Mouse (Mus musculus) NIH3T3 (cell line): Measurements from ENCODE around the gene Carnmt1.
A peak's percentile ranks its signal among the peaks of the same experiment; 100 is the strongest.

ENCODE experiments used
- DNase-seq: peaks from one replicate; pipeline ENCODE4 v3.0.0-alpha.2; 2012; ENCODE audit warnings: low read depth

Carnmt1 gene

DNA sequence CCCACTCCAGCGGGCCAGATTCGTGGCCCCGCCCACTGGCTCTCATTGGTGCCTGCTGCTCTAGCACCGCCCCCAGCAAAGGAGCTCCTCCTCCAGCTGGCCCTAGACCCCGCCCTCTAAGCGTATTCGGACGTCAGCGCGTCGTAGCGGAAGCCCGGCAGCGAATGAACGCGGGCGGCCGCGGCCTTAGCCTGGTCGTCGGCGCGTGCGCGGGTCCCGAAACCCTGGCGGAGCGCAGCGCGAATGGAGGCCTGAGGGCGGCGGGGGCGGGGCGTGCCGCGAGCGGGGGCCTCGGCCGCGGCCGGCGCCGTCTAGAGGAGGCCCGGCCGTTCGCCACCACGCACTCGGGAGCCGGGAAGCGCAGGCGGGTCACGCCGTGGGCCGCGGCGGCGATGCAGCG, at the start of gene Carnmt1:
TSS of gene Carnmt1 (plus strand) at position 157 of the 400 bp plus-strand sequence.
- peak; percentile 100 for DNase-seq

DNA sequence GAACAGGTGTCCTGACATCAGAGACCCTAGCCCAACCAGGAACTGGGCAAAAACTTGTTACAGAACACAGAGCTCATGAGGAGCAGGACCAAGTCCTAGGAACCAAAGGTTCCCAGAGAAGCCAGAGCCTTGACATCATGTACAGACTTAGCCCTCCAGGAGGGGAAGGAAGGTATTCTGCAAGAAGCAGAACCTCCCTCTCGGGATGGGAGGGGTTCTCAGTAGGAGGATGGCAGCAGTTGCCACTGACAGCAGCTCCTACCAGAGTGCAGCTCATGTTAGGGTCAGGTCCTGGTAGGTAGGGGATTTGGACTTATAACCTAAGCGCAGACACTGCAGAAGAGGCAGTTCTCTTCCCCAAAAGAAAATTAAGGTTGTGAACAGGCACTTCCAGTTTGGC, 46.7 kb upstream of the Carnmt1 start:
- DNase-seq, result no peak

DNA sequence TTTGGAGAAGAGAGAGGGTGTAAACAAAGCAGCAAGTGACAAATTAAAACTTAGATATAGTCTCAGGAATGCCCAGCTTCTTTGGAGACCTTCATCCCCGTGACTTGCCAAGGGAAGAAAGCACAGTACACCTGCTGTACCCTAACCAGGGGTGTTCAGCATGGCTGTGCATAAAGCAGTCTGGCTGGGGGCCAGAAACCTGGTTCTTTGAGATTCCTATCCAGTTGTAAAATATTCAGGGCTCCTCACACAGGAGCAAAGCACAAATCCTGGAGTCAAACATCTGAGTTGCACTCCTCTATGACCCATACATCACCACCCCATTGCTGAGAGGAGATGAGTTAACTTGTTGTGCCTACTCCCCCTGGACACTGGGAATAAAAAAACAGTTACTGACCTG, 41.0 kb upstream of the Carnmt1 start:
- DNase-seq, result peak; percentile 41

DNA sequence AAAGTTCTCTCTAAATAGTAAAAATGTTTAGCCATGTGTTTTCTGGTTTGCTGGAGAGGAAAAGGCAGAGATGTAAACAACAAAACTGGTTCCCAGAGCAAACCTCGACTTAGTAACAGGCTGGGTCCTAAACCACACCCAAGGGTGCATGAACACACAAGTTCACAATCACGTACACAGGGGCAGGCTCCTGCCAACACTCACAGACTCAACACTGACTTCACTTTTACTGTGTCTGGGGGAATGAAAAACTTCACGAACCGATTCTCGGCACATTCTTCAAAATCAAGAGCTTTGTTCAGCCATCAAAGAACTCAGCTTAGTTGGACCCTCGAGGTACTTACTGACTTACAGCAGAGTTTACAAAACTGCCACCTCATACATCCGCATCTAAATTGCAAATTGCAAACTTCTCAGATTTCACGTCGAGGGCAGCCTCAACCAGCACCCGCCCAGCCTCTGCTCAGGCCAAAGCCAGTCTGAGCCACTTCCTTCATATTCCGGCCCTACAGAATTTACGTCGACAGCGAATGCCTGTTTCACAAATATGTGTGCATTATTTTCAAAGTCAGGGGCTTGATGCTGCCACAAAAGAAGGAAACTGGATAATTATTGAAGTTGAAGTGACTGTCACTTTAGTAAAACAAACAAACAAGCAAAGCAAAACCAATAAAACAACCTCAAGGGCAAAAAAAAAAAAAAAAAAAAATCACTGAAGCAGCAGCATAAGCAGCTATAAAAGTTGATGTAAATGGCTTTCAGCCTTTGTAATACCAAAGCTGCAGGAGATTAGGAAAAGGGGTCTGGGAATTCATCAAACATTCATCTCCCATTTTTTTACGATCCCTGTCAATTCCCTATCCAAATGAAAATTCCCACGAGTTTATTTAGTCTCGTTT, 40.1 kb upstream of the Carnmt1 start:
- DNase-seq, result peak; percentile 81

DNA sequence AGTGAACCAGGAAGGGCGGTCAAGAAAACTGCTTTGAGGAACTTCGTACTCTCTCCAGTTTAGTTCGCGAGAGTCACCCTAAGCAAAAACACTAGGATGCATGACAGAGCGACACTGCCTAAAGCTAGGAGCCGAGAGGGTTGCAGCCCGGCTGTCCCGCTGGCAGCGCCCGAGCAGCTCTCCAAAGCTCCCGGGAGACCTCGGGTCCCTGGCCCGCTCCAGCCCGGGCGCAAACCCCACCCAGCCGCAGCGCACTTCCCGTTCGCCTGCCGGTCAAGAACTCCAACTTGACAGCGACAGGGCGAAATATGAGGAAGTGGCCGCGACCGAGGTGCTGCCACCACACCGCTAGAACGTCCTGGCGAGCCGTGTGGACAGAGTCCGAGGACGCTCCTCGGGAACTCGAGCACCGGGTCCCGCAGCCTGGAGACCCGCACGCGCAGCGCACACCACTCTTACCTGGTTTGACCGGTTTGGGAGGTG, 39.4 kb upstream of the Carnmt1 start:
- peak; percentile 62 for DNase-seq

DNA sequence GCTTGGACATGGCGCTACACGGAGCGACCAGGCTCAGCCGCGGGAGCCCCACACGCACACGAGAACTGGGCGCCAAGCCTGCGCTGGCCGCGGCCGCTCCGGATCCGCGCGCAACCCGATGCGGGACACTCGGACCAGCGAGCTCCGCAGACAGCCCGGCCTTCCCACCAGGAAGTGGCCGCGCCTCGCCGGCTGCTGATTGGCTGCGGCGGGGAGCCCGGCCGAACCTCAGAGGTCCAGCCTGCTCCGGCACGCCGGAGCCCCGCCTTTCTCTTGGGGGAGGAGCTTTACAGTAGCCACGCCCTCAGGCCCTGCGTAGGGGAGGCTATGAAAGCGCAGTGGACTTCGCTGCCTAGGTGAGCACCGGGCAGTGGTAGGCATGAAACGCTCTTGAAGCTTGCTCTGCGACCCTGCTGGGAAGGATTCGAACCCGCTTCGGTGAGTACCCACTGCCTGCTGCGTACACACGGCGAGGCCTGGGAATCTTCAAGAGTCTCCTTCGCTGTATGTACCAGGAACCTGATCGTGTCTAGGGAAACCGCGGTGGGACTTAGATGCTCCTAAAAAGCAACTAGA, 38.8 kb upstream of the Carnmt1 start, which contains the start of the genes Ostf1 and Nmrk1:
TSS of gene Ostf1 (minus strand) at position 180 of the 576 bp plus-strand sequence.
TSS of gene Nmrk1 (plus strand) at position 307 of the 576 bp plus-strand sequence.
- peak; percentile 98 for DNase-seq

DNA sequence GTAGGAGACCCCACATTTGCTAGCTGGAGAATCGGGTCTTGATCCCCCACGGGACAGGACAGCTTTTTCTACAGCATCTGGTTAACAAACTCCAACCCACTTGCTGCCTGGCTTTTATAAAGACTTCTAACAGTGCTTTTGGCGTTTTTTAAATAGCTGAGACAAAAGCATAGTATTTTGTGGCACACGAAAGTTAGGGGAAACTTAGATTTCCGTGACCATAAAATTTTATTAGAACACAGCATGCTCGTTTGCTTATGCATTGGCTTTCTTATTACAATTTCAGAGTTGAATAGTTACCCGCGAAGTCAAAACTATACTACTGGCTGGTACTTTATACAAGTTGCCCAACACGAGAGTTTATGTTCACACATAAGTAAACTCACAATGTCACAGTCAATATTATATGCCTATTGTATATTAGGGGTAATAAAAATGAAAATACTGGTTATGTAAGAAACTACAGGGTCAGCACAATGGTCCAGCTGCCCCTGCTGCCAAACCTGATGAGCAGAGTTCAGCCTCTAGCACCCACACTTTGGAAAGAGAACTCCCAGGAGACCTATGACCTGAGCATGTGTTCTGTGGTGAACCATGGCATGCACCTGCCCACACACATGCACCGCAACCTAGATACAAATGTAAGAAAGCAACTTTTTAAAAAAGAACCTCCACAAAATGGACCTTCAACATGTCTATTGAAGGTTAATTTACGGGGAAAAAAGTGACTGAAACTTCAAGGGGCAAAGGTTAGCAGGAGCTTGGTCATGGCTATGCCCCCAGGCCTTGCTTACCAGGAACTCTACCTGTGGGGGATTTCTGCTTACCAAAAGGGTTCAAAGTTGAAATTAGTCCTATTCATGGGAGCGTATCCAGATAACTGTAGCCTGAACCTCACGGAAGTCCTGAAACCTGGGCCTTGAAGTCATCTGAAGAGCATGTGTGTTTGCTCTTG, 38.1 kb upstream of the Carnmt1 start:
- no peak for DNase-seq

DNA sequence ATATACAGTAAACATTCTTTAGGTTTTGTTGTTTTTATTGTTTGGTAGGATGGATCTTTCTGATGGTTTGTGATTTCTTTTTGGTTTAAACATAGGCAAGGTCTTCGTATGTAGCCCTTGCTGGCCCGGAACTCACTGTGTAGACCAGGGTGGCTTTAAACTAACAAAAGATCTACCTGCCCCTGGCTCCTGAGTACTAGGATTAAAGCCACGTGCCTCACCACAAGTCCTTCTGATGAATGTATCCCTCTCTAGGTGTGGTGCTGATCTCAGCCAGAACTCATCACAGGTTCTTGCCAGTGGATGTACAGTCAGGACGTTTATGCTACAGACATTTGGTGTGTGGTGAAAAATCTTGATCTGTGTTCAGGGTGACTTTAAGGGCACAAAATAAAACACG, 32.6 kb upstream of the Carnmt1 start:
- no peak for DNase-seq

DNA sequence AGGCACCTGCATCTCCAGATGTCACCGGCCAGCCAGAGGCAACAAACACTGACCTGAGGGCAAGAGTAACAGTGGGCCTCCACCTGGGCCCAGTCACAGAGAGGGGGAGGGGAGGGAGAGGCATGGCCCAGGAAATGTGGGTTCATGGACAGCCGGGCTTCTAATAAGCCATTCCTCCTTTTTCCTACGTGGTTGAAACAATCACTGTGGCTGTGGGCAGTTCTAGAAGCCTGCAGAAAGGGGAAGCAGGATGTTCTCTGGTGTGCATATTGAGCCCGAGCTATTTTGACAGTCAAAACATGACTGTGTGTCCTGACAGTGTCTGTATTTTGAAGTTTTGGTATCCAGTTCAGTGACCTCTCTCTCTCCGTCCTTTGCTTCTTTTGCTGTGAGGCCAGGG, 31.6 kb upstream of the Carnmt1 start:
- no peak for DNase-seq

DNA sequence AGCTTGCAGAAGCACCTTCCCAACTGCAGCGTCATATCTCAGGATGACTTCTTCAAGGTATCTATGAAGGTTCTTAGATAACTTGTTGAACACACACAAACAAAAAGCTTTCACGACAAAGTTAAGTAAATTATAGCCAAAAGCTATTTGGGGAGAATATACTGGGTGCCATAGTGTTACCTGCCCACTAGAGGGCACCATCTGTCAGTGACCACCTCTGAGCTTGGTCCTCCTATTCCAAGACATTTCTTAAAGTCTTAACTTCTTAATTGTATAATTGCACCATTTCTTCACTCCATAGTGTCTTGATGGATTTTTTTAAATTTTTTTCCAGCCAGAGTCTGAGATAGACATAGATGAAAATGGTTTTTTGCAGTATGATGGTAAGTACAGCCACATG, 31.0 kb upstream of the Carnmt1 start:
- DNase-seq, result peak; percentile 28

DNA sequence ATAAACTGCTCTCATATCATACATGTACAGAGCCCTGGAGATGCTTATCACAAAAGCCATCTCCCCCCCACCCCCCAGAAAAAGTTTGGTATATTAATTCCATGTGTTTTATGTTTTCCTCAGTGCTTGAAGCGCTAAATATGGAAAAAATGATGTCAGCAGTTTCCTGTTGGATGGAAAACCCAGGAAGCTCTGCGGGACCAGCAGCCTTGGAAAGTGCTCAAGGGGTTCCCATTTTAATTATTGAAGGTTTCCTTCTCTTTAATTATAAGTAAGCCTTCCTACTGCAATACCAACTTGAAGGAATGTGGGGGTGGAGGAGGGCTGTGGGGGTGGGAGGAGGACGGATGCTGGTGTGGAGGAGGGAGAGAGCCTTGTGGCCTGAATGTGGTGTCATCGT, 29.6 kb upstream of the Carnmt1 start:
- DNase-seq, result no peak

DNA sequence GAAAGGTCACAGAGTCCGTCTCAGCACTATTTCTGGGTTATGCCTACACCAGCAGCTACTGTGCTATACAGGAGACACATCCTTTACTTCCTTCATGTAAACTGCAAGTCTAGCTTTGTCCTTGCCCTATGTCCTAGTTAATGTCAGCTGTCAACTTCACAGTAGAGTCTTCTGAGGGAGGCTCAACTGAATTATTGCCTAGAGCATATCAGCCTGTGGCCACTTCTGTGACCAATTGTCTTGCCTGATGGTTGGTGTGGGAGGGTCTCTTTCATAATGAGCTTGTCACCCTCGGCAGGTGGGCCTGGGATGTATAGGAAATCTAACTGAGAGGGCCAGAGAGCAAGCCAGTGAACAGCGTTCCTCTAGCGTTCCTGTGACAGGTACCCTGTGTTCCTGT, 27.2 kb upstream of the Carnmt1 start:
- no peak for DNase-seq

DNA sequence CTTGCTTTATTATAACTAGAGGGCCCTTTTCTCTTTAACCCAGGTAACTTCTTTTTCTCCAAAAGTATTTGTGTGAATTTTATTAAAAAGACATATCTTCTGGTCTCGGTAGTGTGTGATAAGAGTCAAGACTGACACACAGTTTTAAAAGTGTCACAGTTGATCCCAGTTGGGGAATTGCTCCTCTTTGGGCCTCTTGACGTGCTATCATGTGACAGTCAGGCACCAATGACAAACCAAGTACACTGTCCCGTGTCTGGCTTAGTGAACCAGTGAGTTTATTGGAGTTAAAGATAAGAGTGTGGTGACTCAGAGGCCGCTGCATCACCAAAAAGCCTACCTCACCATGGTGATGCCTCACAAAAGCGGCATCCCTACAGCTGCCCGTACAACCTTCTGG, 26.5 kb upstream of the Carnmt1 start:
- no peak for DNase-seq

DNA sequence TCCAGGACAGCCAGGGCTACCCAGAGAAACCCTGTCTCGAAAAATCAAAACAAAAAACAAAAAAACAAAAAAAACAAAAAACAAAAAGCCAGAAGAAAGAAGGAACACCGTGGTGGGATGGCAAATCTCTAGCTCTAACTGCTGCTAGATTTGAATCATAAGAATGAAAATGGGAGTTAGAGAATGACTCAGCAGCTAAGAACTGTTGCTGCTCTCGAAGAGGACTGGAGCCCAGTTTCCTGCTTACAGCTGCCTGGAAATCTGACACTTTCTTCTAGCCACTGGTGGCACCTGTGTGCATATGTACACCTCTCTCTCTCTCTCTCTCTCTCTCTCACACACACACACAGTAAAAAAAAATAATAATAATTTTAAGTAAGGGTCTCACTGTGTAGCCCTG, 24.2 kb upstream of the Carnmt1 start:
- peak; percentile 70 for DNase-seq

DNA sequence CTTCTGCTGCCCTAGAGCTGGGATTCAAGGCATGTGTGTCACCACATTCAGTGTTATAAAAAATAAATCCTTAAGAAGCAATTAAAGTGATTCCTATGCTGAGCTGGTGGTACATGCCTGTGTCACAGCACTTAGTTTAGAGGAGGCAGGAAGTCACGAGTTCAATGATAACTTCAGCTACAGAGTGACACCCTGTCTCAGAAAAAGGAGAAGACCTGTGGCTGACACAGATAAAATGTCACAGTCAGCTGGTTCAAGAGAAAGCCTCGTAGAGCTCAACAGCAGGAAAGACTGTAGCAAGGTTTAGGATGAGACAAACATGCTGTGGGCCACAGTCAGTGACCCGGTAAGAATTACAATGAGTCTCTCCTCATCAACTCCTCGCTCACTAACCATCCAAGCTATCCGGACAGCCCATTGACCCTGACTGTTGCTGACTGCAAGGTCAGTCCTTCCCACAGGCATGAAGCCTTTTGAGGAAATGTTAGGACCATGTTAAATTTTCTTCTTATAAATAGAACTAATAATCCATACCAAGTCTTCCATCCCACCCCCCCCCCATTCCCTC, 23.6 kb upstream of the Carnmt1 start:
- no peak for DNase-seq

DNA sequence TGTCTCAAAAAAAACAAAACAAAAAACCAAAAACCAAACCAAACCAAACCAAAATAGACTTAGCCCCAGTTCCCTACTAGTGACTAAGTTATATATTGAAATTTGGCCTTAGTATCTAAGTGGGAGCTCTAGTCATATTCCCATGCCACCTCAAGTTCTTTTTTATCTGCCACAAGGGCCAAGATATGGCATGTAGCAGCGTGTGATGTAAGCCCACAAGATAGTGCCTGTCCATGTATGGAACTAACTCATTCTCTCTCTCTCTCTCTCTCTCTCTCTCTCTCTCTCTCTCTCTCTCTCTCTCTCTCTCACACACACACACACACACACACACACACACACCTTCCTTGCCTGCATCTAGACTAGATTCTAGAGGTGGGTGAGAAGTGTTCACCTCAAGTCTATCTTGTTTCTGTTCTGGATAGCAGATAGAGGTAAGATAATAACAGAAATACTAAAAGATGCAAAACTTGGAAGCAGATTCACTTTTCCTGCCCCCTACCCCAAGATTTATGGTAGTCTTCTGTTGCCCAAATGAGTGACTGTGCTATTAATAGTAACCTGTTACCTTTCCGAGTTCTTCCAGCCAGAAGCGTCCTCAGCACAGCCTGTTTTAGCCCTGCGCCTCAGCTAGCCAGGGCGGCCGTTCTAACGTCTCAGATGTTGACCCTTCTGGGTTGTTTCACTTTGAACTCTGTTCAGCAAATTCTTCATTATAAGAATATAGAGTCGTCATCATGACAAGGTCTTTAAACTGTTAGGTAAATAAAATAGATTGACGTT, 22.6 kb upstream of the Carnmt1 start:
- DNase-seq, result no peak

DNA sequence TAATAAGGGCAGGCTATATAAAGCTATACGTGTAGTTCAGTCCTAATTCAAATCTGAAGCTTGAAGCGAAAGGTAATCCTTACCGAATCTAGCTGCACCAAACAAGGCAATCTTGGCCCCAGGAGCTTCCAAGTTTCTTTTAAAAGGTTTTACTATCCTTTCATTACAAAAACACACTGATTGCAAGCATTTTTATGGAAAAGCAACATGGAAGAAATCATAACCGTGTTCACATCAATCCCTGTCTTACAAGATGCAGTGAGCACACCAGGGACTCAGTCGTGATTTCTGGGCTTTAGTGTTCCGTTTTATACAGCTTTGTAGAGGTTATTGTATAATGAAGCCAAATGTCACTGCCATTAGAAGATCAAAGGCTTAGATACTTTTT, 22.0 kb upstream of the Carnmt1 start:
- DNase-seq, result no peak

DNA sequence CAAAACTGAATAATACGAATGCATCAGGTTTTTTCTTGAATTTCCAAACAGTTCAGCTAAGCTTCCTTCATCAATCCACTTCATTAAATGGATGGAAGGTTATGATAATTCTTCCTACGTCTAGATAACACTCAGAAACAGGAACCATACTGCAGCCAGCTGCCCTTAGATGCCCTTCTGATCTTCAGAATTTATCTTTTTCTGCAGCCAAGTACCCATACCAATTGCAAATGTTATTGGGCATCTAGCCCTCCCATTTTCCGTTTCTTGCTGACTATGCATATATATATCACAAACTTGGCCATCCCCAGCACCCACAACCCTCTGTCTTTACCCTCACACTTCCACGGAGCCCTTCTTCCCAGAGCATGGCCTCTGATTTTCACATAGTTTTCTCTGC, 20.6 kb upstream of the Carnmt1 start:
- no peak for DNase-seq

DNA sequence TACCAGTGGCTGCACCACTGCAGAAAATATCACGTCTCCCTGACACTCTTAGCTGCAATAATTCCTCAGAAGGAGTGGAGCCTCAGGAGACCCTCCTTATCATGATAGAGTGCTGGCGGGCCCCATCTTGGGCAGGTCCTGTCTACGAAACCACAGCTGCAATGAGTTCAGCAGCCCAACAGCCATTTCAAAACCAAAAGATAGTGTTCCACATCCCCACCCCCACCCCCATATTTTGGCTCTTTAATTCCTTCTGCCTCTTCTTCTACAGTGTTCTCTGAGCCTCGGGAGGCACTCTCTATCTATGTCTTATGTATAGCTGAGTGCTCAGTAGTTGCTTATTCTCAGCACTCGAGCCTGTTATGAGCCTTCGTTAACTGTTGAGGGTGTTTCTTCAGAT, 20.1 kb upstream of the Carnmt1 start:
- no peak for DNase-seq

DNA sequence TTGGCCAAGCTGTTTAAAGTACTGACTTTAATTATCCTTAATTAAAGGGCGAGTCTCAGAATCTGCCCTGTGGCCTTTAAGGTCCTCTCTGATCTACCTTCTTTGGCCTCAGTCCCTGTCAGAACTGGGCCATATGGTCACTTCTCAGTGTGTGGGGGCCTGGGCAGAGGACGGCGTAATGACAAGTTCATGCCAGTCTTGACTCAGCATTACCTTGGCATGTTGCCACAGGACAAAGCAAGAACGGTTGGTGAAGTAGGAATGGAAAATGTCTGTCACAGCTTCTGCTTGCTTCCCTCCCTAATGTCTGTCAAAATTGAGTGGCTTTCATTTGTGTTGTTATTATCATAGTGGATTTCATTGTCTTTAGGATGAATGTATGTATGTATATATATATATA, 18.0 kb upstream of the Carnmt1 start:
- peak; percentile 24 for DNase-seq

DNA sequence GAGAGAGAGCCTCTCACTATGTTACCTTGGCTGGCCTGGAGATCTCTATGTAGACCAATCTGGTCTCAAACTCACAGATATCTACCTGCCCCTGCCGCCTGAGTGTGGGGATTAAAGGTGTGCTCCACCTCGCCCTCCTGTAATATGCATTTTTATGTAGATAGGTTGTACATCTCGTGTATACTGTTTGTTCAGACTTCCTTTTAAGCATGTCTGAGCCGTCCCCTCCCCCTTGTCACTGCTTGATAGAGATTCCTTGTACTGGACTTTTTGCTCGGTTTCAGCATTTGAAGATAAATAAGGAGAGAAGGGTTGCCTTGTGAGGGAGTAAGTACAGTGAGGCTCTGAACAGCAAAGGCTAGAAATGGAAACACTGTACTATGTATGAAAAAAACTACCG, 17.5 kb upstream of the Carnmt1 start:
- DNase-seq, result no peak
